Mouse (Mus musculus) ES-E14 (cell line): ENCODE measurements around the gene Sdc1. TPM values are rescaled to one million over a fixed set of nuclear protein-coding genes. Genes with fewer than 3 reads are reported as not detected.

Source experiments
- DNase-seq: peaks from one replicate; pipeline ENCODE4 v3.0.0-alpha.2; 2013; ENCODE audit warnings: low read depth, low spot score
- H3K27ac ChIP-seq: 2 replicates; pipeline ENCODE4 v1.5.1; 2012; ENCODE audit warnings: low read depth, mild to moderate bottlenecking, low read length, moderate library complexity, mixed read lengths; ENCODE audit not compliant: poor library complexity, insufficient read depth, severe bottlenecking
- H3K36me3 ChIP-seq: 2 replicates; pipeline ENCODE4 v1.6.1; 2012; ENCODE audit warnings: mild to moderate bottlenecking, low read length, moderate library complexity, mixed read lengths; ENCODE audit not compliant: control insufficient read depth, poor library complexity, insufficient read depth, severe bottlenecking
- H3K4me1 ChIP-seq, 2 experiments: fragments of 150-350 bp in 1 of 2; sonication (generic) in 1 of 2; 2 replicates each; pipeline ENCODE4 v1.6.1; 2012; ENCODE audit warnings: low read length in 2 of 2, mild to moderate bottlenecking in 1 of 2, mixed read lengths in 1 of 2; ENCODE audit not compliant: control insufficient read depth in 2 of 2, insufficient read depth in 2 of 2, poor library complexity in 1 of 2
- H3K4me3 ChIP-seq, 2 experiments: fragments of 150-350 bp in 1 of 2; sonication (generic) in 1 of 2; 2 replicates each; pipeline ENCODE4 v1.5.1; 2012; ENCODE audit warnings: low read length in 2 of 2, low read depth in 1 of 2, mild to moderate bottlenecking in 1 of 2, mixed read lengths in 1 of 2; ENCODE audit not compliant: insufficient read depth in 1 of 2, poor library complexity in 1 of 2, severe bottlenecking in 1 of 2
- H3K9ac ChIP-seq: 2 replicates; pipeline ENCODE4 v1.6.1; 2012; ENCODE audit warnings: low read depth, mild to moderate bottlenecking, low read length, mixed read lengths; ENCODE audit not compliant: poor library complexity, insufficient read depth, severe bottlenecking
- H3K9me3 ChIP-seq: fragments of 150-350 bp; sonication (generic); 2 replicates; pipeline ENCODE4 v1.6.1; 2012; ENCODE audit warnings: low read depth, mild to moderate bottlenecking, low read length; ENCODE audit not compliant: control insufficient read depth, insufficient read depth
- CHD2 ChIP-seq: IDR thresholded peaks from 2 replicates; pipeline ENCODE4 v1.6.1; 2014; ENCODE audit warnings: mild to moderate bottlenecking, low read depth, low read length, inconsistent platforms
- HCFC1 ChIP-seq: IDR thresholded peaks from 2 replicates; pipeline ENCODE4 v1.6.1; 2012; ENCODE audit warnings: low read length, inconsistent platforms, borderline replicate concordance; ENCODE audit not compliant: insufficient read depth
- MAFK ChIP-seq: IDR thresholded peaks from 2 replicates; pipeline ENCODE4 v1.6.1; 2014; ENCODE audit warnings: mild to moderate bottlenecking, low read depth, low read length, inconsistent platforms; ENCODE audit not compliant: insufficient read depth
- ZC3H11A ChIP-seq: IDR thresholded peaks from 2 replicates; pipeline ENCODE4 v1.6.1; 2012; ENCODE audit warnings: low read depth, mild to moderate bottlenecking, inconsistent platforms, low read length, borderline replicate concordance
- ZNF384 ChIP-seq: IDR thresholded peaks from 2 replicates; pipeline ENCODE4 v1.6.1; 2012; ENCODE audit warnings: low read depth, low read length, inconsistent platforms
- in situ Hi-C, 2 experiments: fragments of 600-800 bp; cut with MboI; formaldehyde crosslinking; loops; one replicate each; pipeline ENCODE4 v1.15.1; 2025; ENCODE audit warnings: low sequenced_read_pairs in 2 of 2, inconsistent platforms in 1 of 2; ENCODE audit not compliant: unreplicated experiment in 2 of 2
- total RNA-seq: library from RNA; depleted of rRNA; stranded (reverse); fragments of 300-350 nt; gene quantifications from 2 replicates; pipeline ENCODE4 v1.2.3, GENCODE M21; 2012

Sdc1 gene
- total RNA-seq, 1 experiment = 70.7 TPM

DNA sequence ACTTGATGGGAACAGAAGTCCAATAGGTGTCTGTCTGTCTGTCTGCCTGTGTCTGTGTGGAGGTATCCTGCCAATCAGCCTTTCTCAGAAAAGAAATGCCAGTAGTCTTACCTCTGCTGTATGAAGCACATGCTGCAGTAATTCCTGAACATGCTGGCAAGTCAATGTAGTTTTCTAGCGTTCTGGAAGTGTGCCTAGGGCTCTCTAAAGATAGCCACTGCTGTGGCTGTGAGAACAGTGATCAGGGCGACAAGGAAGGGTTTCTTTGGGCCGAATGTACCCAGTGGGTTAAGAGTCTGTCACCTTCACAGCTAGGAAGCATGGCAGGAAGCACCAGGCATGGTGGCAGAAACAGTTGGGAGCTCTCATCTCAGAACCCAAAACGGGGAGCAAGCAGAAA, 17.0 kb upstream of the Sdc1 start:
- in situ Hi-C loops = loop anchor here in 1 of 2 experiments (25.0 kb wide), 1 partner anchor 258 kb away; no protein-coding TSS in a partner anchor
- Histone ChIP-seq H3K27ac (no peak overlapping the region), H3K4me3 (no peak overlapping the region), H3K9ac (no peak overlapping the region), H3K4me1 (peaks cover 0 to 6% of the 10 kb centered on the region in 2 experiments; a peak in 1 of 4 replicates), H3K36me3 (peaks cover 10% of the 10 kb centered on the region; the same call in 1 of the 2 replicates), H3K9me3 (no peaks in the 10 kb centered on the region)
- DNase-seq = no peak
- TF ChIP-seq MAFK = no peak

DNA sequence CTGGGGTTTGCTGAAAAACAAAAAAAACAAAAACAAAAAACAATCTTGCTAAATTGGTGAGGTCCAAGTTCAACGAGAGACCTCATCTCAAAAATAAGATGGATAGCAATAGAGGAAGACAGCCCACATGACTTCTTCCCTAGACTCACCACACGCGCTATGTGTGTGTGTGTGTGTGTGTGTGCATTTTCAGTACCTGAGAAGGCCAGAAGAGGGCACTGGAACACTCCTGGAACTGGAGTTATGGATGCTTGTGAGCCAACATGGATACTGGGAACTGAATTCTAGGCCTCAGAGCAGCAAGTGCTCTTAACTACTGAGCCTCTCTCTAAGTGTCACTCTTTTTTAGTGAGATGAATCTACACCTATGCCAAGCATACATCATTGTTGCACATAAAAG, 13.1 kb upstream of the Sdc1 start:
- TF ChIP-seq HCFC1 = no peak
- no peak for TF ChIP-seq ZNF384
- no peak for TF ChIP-seq MAFK
- TF ChIP-seq ZC3H11A = no peak
- in situ Hi-C loops = loop anchor here in 1 of 2 experiments (25.0 kb wide), 1 partner anchor 254 kb away; no protein-coding TSS in a partner anchor
- Histone ChIP-seq H3K9ac (no peak overlapping the region), H3K36me3 (0 out of 2 replicates have a peak, but pooled peaks cover 2% of the 10 kb centered on the region), H3K4me3 (no peak overlapping the region), H3K27ac (no peak overlapping the region), H3K9me3 (no peaks in the 10 kb centered on the region), H3K4me1 (peaks cover 0 to 12% of the 10 kb centered on the region in 2 experiments; a peak in 1 of 4 replicates)
- DNase-seq = no peak

DNA sequence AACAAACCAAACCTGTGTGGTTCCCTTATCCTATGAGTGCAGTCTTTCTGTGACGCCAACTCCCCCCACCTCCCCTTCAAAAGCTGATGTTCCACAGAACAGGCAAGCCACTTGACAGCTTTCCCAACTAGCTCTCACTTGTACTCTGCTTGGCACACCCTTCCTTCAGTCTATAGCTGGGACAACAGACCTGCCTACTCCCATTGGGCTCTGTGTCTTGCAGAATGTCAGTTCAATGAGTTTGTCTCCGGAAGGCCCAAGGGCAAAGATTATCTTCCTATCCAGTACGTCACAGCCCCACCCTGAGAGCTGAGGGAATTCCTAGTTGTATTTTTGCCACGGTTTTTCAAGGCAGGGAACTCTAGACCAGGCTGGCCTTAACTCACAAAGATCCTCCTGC, 12.0 kb upstream of the Sdc1 start:
- no peaks in the 10 kb centered on the region for H3K36me3 ChIP-seq
- DNase-seq = no peak
- in situ Hi-C loops = loop anchor here in 1 of 2 experiments (25.0 kb wide), 1 partner anchor 253 kb away; no protein-coding TSS in a partner anchor
- no peak overlapping the region for H3K9ac ChIP-seq
- TF ChIP-seq ZC3H11A (no peak), CHD2 (no peak), ZNF384 (no peak), MAFK (no peak), HCFC1 (no peak)
- no peak overlapping the region for H3K27ac ChIP-seq
- peaks cover 0 to 12% of the 10 kb centered on the region in 2 experiments; a peak in 1 of 4 replicates for H3K4me1 ChIP-seq
- no peak overlapping the region for H3K4me3 ChIP-seq
- no peaks in the 10 kb centered on the region for H3K9me3 ChIP-seq

DNA sequence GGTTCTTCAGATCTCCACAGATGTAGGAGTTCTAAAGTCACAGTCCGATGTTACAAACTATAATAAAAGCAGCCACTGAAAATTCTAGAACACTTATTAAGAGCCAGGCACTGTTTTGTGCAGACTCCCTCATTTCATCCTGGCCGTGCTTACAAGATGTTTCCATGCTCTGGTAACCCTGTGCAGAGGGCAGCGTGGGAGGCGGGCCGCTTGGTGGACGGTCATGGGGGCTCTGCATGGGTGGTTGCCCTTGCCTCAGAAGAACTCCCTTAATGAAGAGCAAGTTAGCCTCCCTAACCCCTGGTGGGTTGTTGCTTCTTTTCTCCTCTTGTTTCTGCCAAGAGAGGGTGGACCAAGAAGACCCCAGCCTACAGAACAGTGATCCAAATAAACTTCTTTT, 11.3 kb upstream of the Sdc1 start:
- TF ChIP-seq ZNF384 (no peak), ZC3H11A (no peak), MAFK (no peak), HCFC1 (no peak), CHD2 (no peak)
- Histone ChIP-seq H3K9me3 (no peaks in the 10 kb centered on the region), H3K4me3 (no peak overlapping the region), H3K27ac (no peak overlapping the region), H3K9ac (no peak overlapping the region), H3K36me3 (no peaks in the 10 kb centered on the region), H3K4me1 (peaks cover 0 to 12% of the 10 kb centered on the region in 2 experiments; a peak in 1 of 4 replicates)
- no peak for DNase-seq
- in situ Hi-C loops = loop anchor here in 1 of 2 experiments (25.0 kb wide), 1 partner anchor 253 kb away; no protein-coding TSS in a partner anchor

DNA sequence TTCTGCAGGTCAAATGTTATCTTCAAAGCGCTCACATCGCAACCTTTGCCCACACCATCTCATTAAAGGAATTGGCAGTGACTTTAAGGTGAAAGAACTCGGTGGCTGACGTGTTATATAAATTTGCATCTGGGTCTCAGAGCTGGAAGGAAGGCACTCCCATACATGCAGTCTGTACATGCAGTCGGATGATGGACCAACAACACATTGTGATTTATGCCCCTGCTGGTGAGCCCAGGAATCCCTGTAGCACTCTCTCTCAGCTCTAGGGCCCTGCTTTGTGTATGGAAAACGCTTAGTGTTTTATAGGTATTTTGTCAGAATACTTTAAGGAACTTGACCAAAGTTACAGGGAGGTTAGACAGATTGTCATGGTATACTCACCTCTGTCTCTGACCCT, 10.6 kb upstream of the Sdc1 start:
- no peak overlapping the region for H3K4me3 ChIP-seq
- H3K9ac ChIP-seq = no peak overlapping the region
- H3K4me1 ChIP-seq = peaks cover 0 to 9% of the 10 kb centered on the region in 2 experiments; a peak in 1 of 4 replicates
- no peaks in the 10 kb centered on the region for H3K36me3 ChIP-seq
- no peak for DNase-seq
- no peak for TF ChIP-seq ZNF384
- H3K9me3 ChIP-seq = no peaks in the 10 kb centered on the region
- H3K27ac ChIP-seq = no peak overlapping the region
- in situ Hi-C loops = loop anchor here in 1 of 2 experiments (25.0 kb wide), 1 partner anchor 252 kb away; no protein-coding TSS in a partner anchor
